Mouse (Mus musculus) monocyte, adult 2 months (primary cell): ENCODE results near the gene Kdm8.

Experiments
- DNase-seq, 2 experiments: peaks; one replicate each; pipeline ENCODE4 v3.0.0; 2022; ENCODE audit warnings: low spot score in 2 of 2, low read depth in 1 of 2

The Kdm8 gene

DNA sequence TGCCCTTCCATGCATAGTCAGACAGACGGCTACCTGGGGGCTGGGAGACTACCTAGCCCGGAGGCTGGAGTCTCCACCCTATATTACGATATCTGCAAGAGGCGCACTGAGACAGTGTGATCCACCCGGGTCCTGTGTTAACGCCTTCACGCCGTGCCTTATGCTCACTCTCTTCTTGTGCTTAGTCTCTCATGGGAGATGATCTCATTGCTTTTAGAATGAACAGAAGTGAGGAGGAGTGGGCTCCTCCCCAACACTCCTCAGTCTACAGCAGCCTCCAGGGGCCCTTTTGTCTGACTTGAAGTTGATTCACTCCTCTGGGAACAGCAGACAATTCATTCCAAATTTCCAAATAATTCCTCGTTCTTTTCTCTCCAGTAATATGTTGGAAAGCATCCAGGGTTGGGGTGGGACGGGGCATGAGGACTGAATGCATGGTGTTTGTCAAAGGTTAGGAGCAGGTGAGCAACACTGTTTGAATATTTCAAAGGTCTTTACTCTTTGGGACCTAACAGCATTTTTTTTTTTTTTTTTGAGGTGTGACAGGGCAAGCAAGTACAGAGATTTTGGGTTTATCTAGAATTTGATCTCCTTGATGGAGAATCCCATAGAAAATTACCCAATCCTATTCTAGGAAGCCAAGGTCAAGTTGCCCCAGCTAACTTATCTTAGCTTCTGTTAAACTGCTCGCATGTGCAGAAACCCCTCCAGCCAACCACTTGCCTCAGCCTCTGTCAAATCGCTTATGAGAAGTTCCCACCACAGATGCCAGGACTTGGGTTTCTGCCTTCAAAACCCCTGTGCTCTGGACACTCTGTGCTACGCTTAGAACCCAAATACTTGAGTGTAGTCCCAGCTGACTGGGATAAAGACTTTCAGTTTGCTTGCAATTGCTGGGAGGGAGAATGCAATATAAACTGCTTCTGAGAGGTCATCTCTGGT lies 55.7 kb downstream of the Kdm8 start:
- DNase-seq = no peak

DNA sequence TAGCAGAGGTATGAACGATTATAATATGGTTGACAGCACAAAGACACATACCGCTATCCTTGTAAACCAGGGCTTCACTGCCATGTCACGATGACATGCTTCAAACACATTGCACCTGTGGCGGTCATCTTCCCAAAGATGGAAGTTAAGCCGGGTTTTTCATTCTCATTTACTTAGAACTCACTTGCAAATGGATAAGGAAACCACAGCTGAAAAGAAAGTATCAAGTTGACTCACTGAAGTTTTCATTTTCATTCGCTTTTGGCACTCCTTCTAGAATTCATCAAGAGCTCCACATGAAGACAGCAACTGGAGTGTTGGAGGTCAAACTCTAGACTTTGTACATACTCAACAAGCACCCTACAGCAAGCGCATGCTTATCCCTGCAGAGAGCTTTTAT lies 56.4 kb downstream of the Kdm8 start:
- no peak for DNase-seq

DNA sequence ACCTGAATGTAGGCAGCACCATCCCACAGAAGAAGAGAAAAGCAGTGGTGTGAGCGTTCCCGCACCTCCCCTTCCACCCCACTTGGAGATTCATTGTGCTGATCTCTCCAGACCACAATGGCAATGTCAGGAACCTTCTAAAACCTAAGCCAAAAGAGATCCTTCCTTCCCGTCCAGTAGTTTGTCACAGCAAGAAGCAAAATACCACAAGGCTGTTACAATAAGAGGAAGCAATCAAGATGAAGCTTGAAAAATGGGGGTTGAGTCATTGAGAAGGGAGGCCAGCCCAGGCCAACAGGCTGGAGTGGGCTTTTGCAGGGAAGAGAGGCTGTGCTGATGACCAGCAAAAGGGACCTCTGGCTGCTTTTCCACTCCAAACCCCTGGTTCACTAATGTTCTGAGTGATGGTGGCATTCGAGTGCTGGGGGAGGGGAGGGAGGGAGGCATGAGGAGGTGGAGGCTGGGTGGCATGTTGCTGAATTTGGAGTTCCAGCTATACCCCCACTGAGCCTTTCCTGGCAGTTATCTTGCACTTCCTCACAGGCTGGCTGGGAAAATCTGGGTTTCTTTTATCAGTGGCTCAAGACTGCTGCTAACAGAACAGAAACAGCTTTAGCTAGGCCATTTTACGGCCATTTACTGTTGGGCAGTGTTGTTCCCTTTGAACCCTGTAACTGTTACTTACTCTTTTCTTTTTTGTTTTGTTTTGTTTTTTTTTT lies 59.1 kb downstream of the Kdm8 start:
- DNase-seq = no peak

- DNase-seq = no peak
Observed at GRCm38 (mm10) chr7:125504618-125505017, 60.1 kb downstream of the Kdm8 start.

- DNase-seq = no peak
Observed at GRCm38 (mm10) chr7:125505568-125505967, 61.1 kb downstream of the Kdm8 start.

DNA sequence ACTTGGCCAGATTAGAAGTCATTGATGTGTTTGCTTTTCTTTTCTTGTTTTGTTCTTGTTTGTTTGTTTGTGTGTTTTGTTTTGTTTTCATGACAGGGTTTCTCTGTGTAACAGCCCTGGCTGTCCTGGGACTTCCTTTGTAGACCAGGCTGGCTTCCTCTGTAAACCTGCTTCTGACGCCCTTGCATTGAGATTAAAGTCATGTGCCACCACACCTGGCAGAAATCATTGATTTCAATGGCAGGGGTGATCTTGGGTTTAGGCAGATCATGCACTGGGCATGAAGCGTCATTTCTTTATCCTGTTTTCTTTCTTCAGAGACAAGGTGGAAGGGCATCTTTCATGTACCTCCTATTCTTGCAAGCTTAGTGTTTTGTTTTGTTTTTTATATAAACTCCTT lies 62.8 kb downstream of the Kdm8 start:
- DNase-seq = no peak

GRCm38 (mm10) chr7:125511432-125511831 lies 67.0 kb downstream of the Kdm8 start:
- no peak for DNase-seq

DNA sequence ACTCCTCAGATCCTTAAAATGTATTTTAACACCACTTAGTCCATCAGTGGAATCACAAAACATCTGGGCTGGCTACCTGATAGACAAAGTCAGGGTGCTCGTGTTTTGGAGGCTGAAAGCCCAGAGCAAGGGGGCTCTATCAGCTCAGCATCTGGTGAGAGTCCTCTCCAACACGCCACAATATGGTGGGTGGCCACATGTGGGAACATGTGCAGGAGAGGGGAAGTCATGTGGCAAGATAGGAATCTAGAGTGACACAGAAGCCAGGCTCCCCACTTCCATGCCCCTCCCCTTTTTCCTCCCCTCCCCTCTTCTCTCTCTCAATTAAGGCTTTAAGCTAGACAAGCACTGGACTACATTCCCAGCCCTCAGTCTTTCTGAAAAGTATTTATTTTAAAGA lies 67.4 kb downstream of the Kdm8 start:
- DNase-seq = no peak
